Mouse (Mus musculus): ENCODE measurements around the gene Sipa1l2.

GRCm38 (mm10) chr8:125414651-125415050 lies 155.0 kb downstream of the Sipa1l2 start:
- TF ChIP-seq CTCF (IDR thresholded peaks at IDR 0.05; ENCODE audit: borderline replicate concordance, insufficient read depth, low read length) (no peak), POLR2A (IDR thresholded peaks at IDR 0.05; ENCODE audit: low read depth, low read length) (no peak)

All from embryonic fibroblast, embryonic 13.5 days (primary cell).